Mouse (Mus musculus) megakaryocyte progenitor cell, adult 5-6 weeks (primary cell): ENCODE results near the gene Idh3a. TPM values are rescaled to one million over a fixed set of nuclear protein-coding genes. Genes with fewer than 3 reads are reported as not detected.

ENCODE experiments used
- ATAC-seq: replicated peaks from 2 replicates; pipeline ENCODE4 v1.8.0; 2016; ENCODE audit warnings: mild to moderate bottlenecking, moderate TSS enrichment, inconsistent platforms; ENCODE audit not compliant: poor library complexity
- total RNA-seq, 2 experiments: library from RNA; stranded (forward) in 1 of 2; stranded (reverse) in 1 of 2; fragments of 157-497, 149-512 nt in 1 of 2; fragments of 200-1000 nt in 1 of 2; gene quantifications; 2 replicates each; pipeline versions ENCODE4 v1.2.3 to v1.2.4; 2015 to 2017

Gene Idh3a
- total RNA-seq, 2 experiments from 2014 or later, result 74.5 to 142 TPM

GRCm38 (mm10) chr9:54645530-54645929 lies 59.4 kb downstream of the Idh3a start:
- ATAC-seq, result no peak

- no peak for ATAC-seq
Measured at GRCm38 (mm10) chr9:54646252-54646651, 60.1 kb downstream of the Idh3a start.

DNA sequence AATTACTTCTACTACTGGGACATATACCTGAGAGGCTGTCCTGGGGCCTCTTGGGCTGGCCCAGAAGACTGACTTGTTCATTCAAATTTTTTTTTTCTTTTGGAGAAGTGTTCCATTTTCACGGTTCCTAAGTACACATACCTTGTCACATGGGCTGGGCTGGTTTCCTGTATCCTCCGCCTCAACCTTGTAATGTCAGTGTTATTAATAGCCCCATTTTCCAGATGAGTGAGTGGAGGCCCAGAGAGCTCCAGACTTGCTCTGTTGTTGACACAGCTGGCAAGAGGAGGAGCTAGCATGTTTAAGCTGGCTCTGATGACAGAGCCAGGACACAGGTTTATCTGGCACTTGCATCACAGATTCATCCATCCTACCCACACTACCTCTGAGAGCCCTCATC lies 61.3 kb downstream of the Idh3a start:
- ATAC-seq, result no peak

GRCm38 (mm10) chr9:54649360-54649759 lies 63.2 kb downstream of the Idh3a start:
- peak; percentile 23; the same call in 1 of the 2 replicates for ATAC-seq

GRCm38 (mm10) chr9:54652778-54653177 lies 66.6 kb downstream of the Idh3a start:
- no peak for ATAC-seq

Other genes starting within 250 kb of the Idh3a start
- 9.8 and 13.9 TPM in 2 replicates for gene Dmxl2, start 84.7 kb upstream of the Idh3a start, total RNA-seq (2015)
- 10.3 and 12.6 TPM in 2 replicates for gene Dmxl2, start 84.7 kb upstream of the Idh3a start, total RNA-seq (2017)
- gene Sh2d7, start 47.4 kb upstream of the Idh3a start, total RNA-seq (2015), result not detected in 2 replicates
- not detected in 2 replicates for gene Sh2d7, start 47.4 kb upstream of the Idh3a start, total RNA-seq (2017)
- 2.0 and 2.4 TPM in 2 replicates for gene Cib2, start 26.1 kb upstream of the Idh3a start, total RNA-seq (2015)
- gene Cib2, start 26.1 kb upstream of the Idh3a start, total RNA-seq (2017), result 1.2 and 1.3 TPM in 2 replicates
- not detected in 2 replicates for gene Acsbg1, start 75.5 kb downstream of the Idh3a start, total RNA-seq (2015)
- 0.20 and 2.9 TPM in 2 replicates for gene Acsbg1, start 75.5 kb downstream of the Idh3a start, total RNA-seq (2017)
- 0.51 and 1.4 TPM in 2 replicates for gene Dnaja4, start 112.5 kb downstream of the Idh3a start, total RNA-seq (2015)
- 1.3 and 1.8 TPM in 2 replicates for gene Dnaja4, start 112.5 kb downstream of the Idh3a start, total RNA-seq (2017)
- gene Wdr61, start 148.2 kb downstream of the Idh3a start, total RNA-seq (2015), result 127 and 129 TPM in 2 replicates
- 68.9 and 94.4 TPM in 2 replicates for gene Wdr61, start 148.2 kb downstream of the Idh3a start, total RNA-seq (2017)
- gene Crabp1, start 178.4 kb downstream of the Idh3a start, total RNA-seq (2015), result not detected in 2 replicates
- not detected in 2 replicates for gene Crabp1, start 178.4 kb downstream of the Idh3a start, total RNA-seq (2017)